Comparison of ENCODE assay signal across 8 mouse cellular contexts in genomic region chr2:162998528-162999230, GRCm38 (mm10). TPM values are rescaled to one million over a fixed set of nuclear protein-coding genes. Genes with fewer than 3 reads are reported as not detected.
DNase-seq lines count a peak whose midpoint lies in the region; ATAC-seq and TF ChIP-seq lines count a peak whose summit lies in the region.

No protein-coding gene starts in this region.

- H3K27me3 ChIP-seq in lung, embryonic 15.5 days = no peaks in the 10 kb centered on the region; the same call in 1 of the 2 replicates

- H3K4me3 ChIP-seq in layer of hippocampus, adult 2 months = peak overlapping the region; percentile 6; the same call in 1 of the 2 replicates
- no peak overlapping the region; the same call in 1 of the 2 replicates for H3K4me3 ChIP-seq in lung, embryonic 15.5 days

- no peaks in the 10 kb centered on the region for H3K9me3 ChIP-seq in lung, embryonic 15.5 days

- intact Hi-C loops in heart, postnatal 14 days (cut with DNase I) = loop anchor here (2.0 to 5.0 kb wide), 3 partner anchors 30 to 334 kb away; no protein-coding TSS in a partner anchor

- H3K4me2 ChIP-seq in lung, embryonic 15.5 days = peak overlapping the region; percentile 33

- DNase-seq in MN1 (ENCODE audit: low spot score) = peak; percentile 84
- peak; percentile 51 for DNase-seq in c-Kit-negative CD71-positive TER-119-positive erythroid progenitor cells, embryonic 14.5 days (ENCODE audit: low read depth, low spot score)
- DNase-seq in heart, postnatal 14 days = peak; percentile 51 to 80
- peak; percentile 54 to 78 for DNase-seq in layer of hippocampus, adult 2 months (ENCODE audit: low spot score in 2 of 2)
- peak; percentile 35 to 56 for DNase-seq in thymus, postnatal 36 days

- no peak overlapping the region for H3K27ac ChIP-seq in layer of hippocampus, adult 2 months
- no peak overlapping the region for H3K27ac ChIP-seq in lung, embryonic 15.5 days

- H3K36me3 ChIP-seq in lung, embryonic 15.5 days = no peaks in the 10 kb centered on the region

- H3K4me1 ChIP-seq in lung, embryonic 15.5 days = peaks cover 2% of the 10 kb centered on the region; the same call in 1 of the 2 replicates

- peak; percentile 99 for TF ChIP-seq CTCF in layer of hippocampus, adult 2 months (conservative IDR thresholded peaks at IDR 0.05)

- ATAC-seq in erythroid progenitor cell, adult 5-6 weeks (replicated peaks; ENCODE audit: low FRiP score, poor library complexity, severe bottlenecking) = peak; percentile 73; the same call in 1 of the 2 replicates
- peak; percentile 66; the same call in 1 of the 2 replicates for ATAC-seq in lung, embryonic 15.5 days (ENCODE audit: borderline replicate concordance, extremely low read depth, low FRiP score, low TSS enrichment)
- ATAC-seq in neutrophil, adult 5-6 weeks (ENCODE audit: extremely low read depth, insufficient number of reproducible peaks, low FRiP score, poor library complexity, severe bottlenecking) = peak; percentile 63

- WGBS in lung, embryonic 15.5 days = 29% methylated on average over 18 of the region's 18 CpGs

- no peak overlapping the region for H3K9ac ChIP-seq in lung, embryonic 15.5 days

RNA-seq across cellular contexts. Expression of gene Sgk2, which starts 11.5 kb away (rescaled TPM):
- not detected in 2 replicates for total RNA-seq in erythroid progenitor cell, adult 5-6 weeks (2015; ENCODE audit: low replicate concordance)
- total RNA-seq in erythroid progenitor cell, adult 5-6 weeks (2017; ENCODE audit: low replicate concordance) = not detected in 2 replicates
- under 1 TPM in 1 of 2 experiments, not detected in 1; 0.12 TPM for total RNA-seq in heart, postnatal 14 days (2021)
- total RNA-seq in layer of hippocampus, adult 2 months (2021) = under 1 TPM; 0.54 to 0.97 TPM
- polyA plus RNA-seq in lung, embryonic 15.5 days (2015; fragmentation: Nextera tagmentation; extraction: Ambion mirVana) = not detected in 2 replicates
- total RNA-seq in neutrophil, adult 5-6 weeks (2017) = not detected in 2 replicates

RNA-seq across cellular contexts. Expression of gene Ift52, which starts 18.5 kb away (rescaled TPM):
- total RNA-seq in erythroid progenitor cell, adult 5-6 weeks (2015; ENCODE audit: low replicate concordance) = 9.2 and 9.7 TPM in 2 replicates
- 7.6 and 12.3 TPM in 2 replicates for total RNA-seq in erythroid progenitor cell, adult 5-6 weeks (2017; ENCODE audit: low replicate concordance)
- 10 to 100 TPM; 21.6 to 21.7 TPM for total RNA-seq in heart, postnatal 14 days (2021)
- total RNA-seq in layer of hippocampus, adult 2 months (2021) = 10 to 100 TPM; 28.4 to 31.3 TPM
- 47.8 and 48.9 TPM in 2 replicates for polyA plus RNA-seq in lung, embryonic 15.5 days (2015; fragmentation: Nextera tagmentation; extraction: Ambion mirVana)
- 22.3 and 29.8 TPM in 2 replicates for total RNA-seq in neutrophil, adult 5-6 weeks (2017)

RNA-seq across cellular contexts. Expression of gene L3mbtl1, which starts 55.4 kb away (rescaled TPM):
- 0.36 TPM in 1 of 2 replicates, not detected in the other for total RNA-seq in erythroid progenitor cell, adult 5-6 weeks (2015; ENCODE audit: low replicate concordance)
- not detected in 2 replicates for total RNA-seq in erythroid progenitor cell, adult 5-6 weeks (2017; ENCODE audit: low replicate concordance)
- under 1 TPM in 1 of 2 experiments, not detected in 1; 0.05 TPM for total RNA-seq in heart, postnatal 14 days (2021)
- 10 to 100 TPM; 10.1 to 14.0 TPM for total RNA-seq in layer of hippocampus, adult 2 months (2021)
- polyA plus RNA-seq in lung, embryonic 15.5 days (2015; fragmentation: Nextera tagmentation; extraction: Ambion mirVana) = 0.07 and 0.09 TPM in 2 replicates
- total RNA-seq in neutrophil, adult 5-6 weeks (2017) = 1.0 TPM in 1 of 2 replicates, not detected in the other

RNA-seq across cellular contexts. Expression of gene Mybl2, which starts 55.8 kb away (rescaled TPM):
- total RNA-seq in erythroid progenitor cell, adult 5-6 weeks (2015; ENCODE audit: low replicate concordance) = 79.3 and 110 TPM in 2 replicates
- 121 and 132 TPM in 2 replicates for total RNA-seq in erythroid progenitor cell, adult 5-6 weeks (2017; ENCODE audit: low replicate concordance)
- total RNA-seq in heart, postnatal 14 days (2021) = 1 to 10 TPM; 1.7 to 2.3 TPM
- 1 to 10 TPM; 1.8 to 2.6 TPM for total RNA-seq in layer of hippocampus, adult 2 months (2021)
- polyA plus RNA-seq in lung, embryonic 15.5 days (2015; fragmentation: Nextera tagmentation; extraction: Ambion mirVana) = 30.3 and 31.8 TPM in 2 replicates
- total RNA-seq in neutrophil, adult 5-6 weeks (2017) = 0.86 and 4.0 TPM in 2 replicates
